Mouse (Mus musculus) c-Kit-positive CD71-positive TER-119-negative erythroid progenitor cells, embryonic 14.5 days (primary cell): ENCODE results near the gene Dnmt3a.

Experiments used
- DNase-seq: peaks from one replicate; pipeline ENCODE4 v3.0.0-alpha.2; 2013; ENCODE audit warnings: low read depth

The Dnmt3a gene

DNA sequence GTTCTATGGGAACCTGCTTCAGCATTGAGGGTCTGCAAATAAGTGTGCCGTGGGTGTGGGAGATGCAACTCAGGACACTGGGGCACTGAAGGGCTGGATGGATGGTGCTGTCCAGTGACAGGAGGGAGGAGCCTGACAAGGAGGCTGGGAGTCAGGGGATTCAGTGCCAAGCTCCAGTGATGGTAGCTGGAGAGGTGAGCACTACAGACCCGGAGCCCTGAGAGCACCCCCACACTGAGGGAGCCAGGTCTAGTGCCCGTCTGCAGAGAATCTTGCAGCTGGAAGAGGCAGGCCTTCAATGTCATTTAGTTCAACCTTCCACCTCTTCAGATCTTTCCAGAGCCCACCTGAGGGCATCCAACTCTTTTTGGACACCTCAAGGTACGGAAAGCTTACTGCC lies at the start of gene Dnmt3a:
Gene Dnmt3a, plus strand, starts transcription at position 156 of the 400 bp plus-strand sequence.
- DNase-seq, result no peak

DNA sequence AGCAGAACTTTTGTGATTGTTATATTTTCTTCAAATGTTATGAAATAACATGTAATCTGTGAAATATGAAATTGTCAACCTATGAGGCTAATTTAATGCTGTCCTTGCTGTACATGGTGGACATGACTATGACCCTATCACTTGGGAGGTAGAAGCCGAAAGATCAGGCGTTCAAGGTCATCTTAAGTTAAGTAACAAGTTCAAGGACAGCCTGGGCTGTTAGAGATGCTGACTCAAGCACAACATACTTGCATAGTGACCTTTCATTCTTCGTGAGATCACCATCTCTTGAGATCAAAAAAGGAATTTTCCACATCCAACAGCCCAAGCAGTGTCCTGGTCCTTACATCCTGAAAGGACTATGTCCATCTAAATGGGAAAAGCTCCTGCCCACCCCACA lies 49.6 kb upstream of the Dnmt3a start:
- DNase-seq, result no peak

- no peak for DNase-seq
Measured at GRCm38 (mm10) chr12:3758127-3758526, 47.7 kb upstream of the Dnmt3a start.

DNA sequence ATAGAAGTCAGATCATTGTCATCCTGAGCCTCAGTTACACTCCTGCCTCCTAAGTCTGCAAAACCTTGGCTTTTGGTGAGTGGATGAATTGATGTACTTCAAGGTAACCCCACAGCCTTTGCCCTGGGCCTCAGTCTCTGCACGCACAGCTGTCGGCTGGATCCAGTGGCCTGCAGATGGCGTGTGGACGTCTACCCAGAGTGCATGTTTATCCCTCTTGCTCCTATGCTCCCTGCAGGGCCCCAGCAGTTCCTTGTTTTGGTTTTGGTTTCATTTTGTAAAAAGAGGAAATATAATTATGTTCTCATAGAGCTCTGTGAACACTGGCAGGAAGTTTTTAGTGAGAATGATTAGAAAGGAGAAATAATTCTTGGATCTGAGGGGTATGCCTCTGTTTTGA lies 46.4 kb upstream of the Dnmt3a start:
- DNase-seq, result no peak

DNA sequence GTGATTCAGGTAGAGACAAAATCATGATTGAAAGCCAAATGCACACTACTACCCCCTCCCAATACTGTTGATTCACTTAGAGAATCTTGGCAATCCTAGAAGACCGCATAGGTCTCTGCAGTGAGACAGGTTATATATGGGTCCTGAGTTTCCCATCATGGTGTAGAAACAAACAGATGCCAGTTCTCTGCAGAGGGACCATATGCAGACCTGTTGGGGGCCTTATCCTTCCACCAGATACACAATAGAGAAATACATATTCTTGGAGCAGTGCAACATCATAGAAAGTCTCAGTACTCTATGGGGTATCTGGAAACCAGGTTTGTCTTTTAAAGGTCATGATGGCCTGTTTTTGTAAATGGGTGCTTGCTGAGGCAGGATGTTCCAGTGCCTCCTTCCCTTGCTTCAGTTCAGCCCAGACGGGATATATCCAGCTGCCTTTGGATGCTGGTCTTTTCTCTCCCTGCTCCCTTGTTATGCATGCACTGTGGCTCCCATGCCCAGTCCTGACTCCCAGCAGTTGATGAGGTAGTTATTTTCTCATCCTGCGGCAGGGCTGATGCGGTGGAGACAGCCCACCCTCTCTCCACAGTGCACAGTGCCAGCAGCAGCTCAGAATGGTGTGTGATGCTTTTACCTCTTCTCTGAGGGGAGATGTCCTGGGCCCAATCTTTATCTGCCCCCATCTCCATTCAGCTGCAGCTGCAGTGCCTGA lies 44.8 kb upstream of the Dnmt3a start:
- no peak for DNase-seq

DNA sequence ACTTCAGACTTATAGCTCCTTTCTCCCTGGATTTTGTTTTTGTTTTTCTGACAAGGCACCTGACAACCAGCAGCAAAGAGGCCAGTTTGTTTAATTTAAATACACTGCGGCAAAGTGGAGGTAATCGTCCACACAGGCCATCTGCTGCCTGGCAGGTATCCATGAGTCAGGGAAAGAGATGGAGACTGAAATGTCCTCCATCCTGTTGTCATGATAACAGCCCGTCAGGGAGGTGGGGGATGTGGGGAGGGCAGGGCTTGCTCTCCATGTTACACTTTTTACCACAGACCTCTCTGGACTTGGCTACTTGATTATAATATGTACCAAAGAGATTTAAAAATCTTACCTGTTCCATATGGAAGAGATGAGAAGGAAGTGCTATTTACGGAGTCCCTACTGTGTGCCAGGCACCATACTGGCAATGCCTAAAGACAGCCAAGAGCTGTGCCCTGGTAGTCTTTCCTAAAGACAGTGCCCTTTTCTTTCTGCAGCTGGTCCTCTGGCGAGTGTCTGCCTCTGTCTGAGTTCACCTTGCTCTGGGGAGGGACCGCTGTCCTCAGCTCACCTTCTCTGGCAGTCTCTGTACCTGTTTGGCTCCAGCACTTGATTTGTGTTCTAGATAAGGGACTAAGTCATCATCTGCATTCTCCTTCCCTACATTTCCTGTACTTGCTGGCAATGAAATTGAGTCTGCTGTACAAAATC lies 44.1 kb upstream of the Dnmt3a start:
- DNase-seq, result no peak

DNA sequence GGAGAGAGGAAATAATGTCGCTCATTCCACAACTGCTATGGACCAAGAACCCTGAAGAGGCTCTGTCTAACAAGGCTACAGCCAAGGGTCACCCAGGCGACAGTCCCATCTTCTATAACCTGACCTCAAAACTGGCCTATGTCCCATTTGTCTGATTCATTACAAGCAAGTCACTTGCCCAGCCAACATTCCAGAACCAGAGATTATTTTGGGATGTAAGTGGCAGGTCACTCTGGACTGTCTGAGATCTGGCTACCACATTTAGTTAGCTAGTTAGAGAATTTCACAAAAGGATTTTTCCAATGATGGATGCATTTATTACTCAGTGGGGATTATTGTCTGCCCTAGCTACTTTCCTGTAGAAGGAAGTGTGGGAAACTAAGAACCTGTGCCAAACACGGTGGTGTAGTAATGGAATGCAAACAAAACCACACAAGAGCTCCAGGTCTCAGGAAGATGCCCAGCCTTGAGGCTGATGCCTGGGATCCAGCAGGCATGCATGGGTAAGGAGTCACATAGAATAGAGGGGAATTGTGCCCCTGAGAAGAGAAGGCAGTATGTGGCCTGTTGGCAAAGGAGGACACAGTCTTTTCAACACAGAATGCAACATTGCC lies 41.5 kb upstream of the Dnmt3a start:
- DNase-seq, result no peak

GRCm38 (mm10) chr12:3767360-3767759 lies 38.4 kb upstream of the Dnmt3a start:
- no peak for DNase-seq

GRCm38 (mm10) chr12:3768391-3768790 lies 37.4 kb upstream of the Dnmt3a start:
- DNase-seq, result no peak

- DNase-seq, result no peak
Measured at GRCm38 (mm10) chr12:3770546-3770945, 35.3 kb upstream of the Dnmt3a start.

DNA sequence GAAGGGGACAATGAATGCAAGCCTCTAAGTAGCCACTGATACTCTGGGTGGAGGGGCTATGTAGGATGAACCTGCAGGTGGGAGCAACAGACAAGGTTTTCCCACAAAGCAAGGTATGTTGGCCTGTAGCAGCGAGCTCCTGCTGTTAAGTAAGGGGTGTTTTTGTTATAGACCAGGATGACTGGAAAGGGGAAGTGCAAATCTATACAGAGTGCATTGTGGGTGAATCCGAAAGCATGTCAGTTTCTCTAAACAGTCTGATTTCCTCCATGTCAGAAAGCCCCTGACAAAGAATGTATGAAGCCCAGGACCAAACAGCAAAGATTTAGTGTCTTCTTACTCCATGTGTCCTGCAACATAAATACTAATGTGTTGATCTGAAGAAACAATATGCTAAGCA lies 34.7 kb upstream of the Dnmt3a start:
- no peak for DNase-seq

DNA sequence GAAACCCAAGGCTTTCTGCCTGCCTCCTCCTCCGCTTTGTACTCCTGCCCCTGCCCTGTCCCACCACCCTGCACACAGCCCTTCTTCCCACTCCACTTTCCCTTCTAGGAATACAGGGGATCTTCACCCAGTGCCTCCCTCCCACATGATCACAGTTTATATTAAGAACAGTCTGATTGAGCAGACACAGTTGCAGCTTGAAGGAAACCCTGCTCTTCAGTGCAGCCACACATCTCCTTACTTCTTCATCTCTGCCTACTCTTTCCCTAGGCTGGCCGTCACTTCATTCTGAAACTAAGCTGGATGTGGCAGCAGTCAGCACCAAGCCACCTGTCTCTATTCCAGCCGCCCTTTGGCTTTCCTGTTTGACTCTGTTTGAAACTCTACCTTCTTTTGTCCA lies 32.2 kb upstream of the Dnmt3a start:
- no peak for DNase-seq

GRCm38 (mm10) chr12:3776015-3776414 lies 29.8 kb upstream of the Dnmt3a start:
- no peak for DNase-seq

GRCm38 (mm10) chr12:3777682-3778081 lies 28.1 kb upstream of the Dnmt3a start:
- DNase-seq, result no peak

DNA sequence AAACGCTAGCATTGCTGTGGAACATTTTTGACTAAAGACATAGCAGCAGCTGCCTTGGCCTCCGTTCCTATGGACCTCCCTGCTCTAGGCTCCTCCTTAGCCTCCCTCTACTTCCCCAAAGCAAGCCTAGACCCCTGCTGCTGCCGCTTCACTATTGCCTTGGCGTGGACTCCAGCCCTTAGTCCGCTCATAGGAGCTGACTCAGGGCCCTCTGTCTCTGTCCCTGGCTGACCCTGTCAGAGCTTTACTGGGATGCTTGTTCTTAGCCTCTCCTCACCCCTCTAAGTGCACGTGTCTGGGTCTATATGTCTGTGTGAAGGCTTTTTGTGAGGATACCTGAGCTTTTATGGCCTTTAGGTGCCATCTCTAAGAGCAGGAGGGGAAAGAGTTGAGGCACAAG lies 27.5 kb upstream of the Dnmt3a start:
- DNase-seq, result no peak

- DNase-seq, result no peak
Measured at GRCm38 (mm10) chr12:3779639-3780038, 26.2 kb upstream of the Dnmt3a start.

DNA sequence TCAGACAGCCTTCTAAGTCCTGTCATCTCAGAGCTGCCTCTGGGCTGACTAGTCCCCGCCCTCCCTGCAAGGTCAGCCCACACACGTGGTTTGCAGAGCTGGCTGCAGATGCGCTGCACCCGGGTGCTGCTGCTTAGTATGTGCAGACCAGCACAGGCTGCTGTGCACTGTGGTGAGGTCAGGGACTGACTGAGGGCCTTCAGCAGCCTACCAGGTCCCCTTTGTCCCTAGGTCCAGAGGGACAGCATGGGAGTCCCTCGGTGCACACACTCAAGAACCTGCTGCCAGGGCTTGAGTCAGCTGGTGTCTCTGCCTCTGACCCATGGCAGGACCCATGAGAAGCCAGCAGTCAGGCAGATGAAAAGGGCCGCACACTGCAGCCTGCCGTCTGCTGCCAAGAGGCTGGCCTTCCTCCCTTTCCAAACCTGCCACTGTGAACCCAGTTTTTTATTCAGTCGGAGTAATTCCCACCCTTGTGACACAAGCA lies 25.4 kb upstream of the Dnmt3a start:
- no peak for DNase-seq

- DNase-seq, result no peak
Measured at GRCm38 (mm10) chr12:3780931-3781471, 24.8 kb upstream of the Dnmt3a start.

- DNase-seq, result peak; percentile 50
Measured at GRCm38 (mm10) chr12:3781482-3781881, 24.3 kb upstream of the Dnmt3a start.

DNA sequence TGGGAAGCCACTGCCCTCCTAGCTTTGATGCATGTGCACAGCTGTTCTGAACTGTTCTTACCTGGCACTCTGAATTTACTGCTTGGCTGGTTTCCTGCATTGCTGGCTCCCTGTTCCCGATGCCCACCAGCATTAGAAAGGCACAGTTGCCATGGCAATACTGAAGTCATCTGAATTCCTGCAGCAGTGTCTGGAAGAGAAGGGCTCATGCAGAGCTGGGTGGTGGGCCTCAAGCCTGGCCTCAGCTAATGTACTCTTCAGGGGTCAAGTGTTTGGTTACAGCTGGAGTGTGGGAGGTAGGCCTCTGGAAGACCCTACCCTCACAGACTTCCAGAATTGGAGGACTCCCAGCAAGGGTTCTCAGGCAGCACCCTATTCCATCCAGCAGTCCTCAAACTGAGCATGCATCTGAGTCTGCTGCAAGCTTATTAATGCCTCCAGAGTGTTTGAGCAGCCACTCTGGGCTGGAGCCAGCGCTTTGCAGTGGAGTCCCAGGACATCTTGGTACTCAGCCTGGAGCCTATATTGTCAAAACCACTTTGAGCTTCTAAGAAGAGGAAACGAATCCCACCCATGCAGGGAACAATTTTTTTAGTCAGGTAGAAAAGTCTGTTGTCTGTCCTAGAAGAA lies 22.5 kb upstream of the Dnmt3a start:
- no peak for DNase-seq

DNA sequence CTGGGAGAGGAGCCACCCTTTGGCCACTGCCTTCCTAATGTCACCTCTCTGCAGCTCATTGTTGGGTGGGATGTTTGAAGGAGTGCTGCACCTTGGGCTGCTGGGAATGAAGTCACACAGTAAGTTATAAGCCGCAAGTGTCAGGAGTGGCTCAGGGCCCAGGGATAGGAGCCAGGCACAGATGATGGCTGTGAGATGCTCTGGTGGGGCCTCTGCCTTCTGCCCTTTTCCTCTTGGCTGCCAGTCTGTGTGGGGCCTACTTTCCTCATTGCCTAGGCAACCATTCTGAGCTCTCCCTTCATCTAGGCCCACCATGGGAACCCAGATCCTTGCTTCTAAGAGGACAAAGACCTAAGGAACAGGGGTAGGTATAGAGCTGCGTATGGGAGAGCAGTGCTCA lies 21.5 kb upstream of the Dnmt3a start:
- DNase-seq, result no peak

- DNase-seq, result no peak
Measured at GRCm38 (mm10) chr12:3784729-3785128, 21.1 kb upstream of the Dnmt3a start.
